24 mouse cellular contexts compared by ENCODE assay signal in genomic region chr2:60228470-60228869, GRCm38 (mm10). TPM values are rescaled to one million over a fixed set of nuclear protein-coding genes. Genes with fewer than 3 reads are reported as not detected.
DNase-seq lines count a peak whose midpoint lies in the region; ATAC-seq lines count a peak whose summit lies in the region.
"Had no signal": no experiment of that assay in that cellular context is flagged by ENCODE, and none has a peak within 500 bp of the region (broad histone marks: within the 10 kb centered on the region; RNA-seq: fewer than 3 reads in every experiment).

No protein-coding gene starts in this region.

- H3K27me3 ChIP-seq in heart, embryonic 12.5 days (replicated peaks): no peaks in the 10 kb centered on the region
- no peaks in the 10 kb centered on the region for H3K27me3 ChIP-seq in liver, embryonic 12.5 days (replicated peaks)
- H3K27me3 ChIP-seq in liver, embryonic 13.5 days: no peaks in the 10 kb centered on the region
- H3K27me3 ChIP-seq: CH12.LX; embryonic facial prominence, embryonic 12.5 days; forebrain, embryonic 13.5 days; forebrain, embryonic 15.5 days; Patski had no signal

- 0 out of 2 replicates have a peak, but pooled peaks cover 12% of the 10 kb centered on the region for H3K4me1 ChIP-seq in heart, embryonic 12.5 days (replicated peaks)
- peaks cover 22% of the 10 kb centered on the region for H3K4me1 ChIP-seq in liver, embryonic 12.5 days
- peaks cover 19% of the 10 kb centered on the region for H3K4me1 ChIP-seq in liver, embryonic 13.5 days (replicated peaks)
- H3K4me1 ChIP-seq: embryonic facial prominence, embryonic 10.5 days; embryonic facial prominence, embryonic 12.5 days; forebrain, embryonic 13.5 days; forebrain, embryonic 15.5 days had no signal

- no peak overlapping the region for H3K9ac ChIP-seq in heart, embryonic 12.5 days
- H3K9ac ChIP-seq in liver, embryonic 12.5 days: no peak overlapping the region
- no peak overlapping the region for H3K9ac ChIP-seq in liver, embryonic 13.5 days
- H3K9ac ChIP-seq: embryonic facial prominence, embryonic 12.5 days; forebrain, embryonic 13.5 days; forebrain, embryonic 15.5 days; forebrain, postnatal 0 days had no signal

- no peak for ATAC-seq in heart, embryonic 12.5 days (ENCODE audit: insufficient number of reproducible peaks, low FRiP score)
- peak; percentile 61; the same call in 1 of the 2 replicates for ATAC-seq in liver, embryonic 12.5 days
- ATAC-seq in liver, embryonic 13.5 days (ENCODE audit: low read depth): peak; percentile 43; the same call in 1 of the 2 replicates
- no peak; the same call in 1 of the 2 replicates for ATAC-seq in megakaryocyte-erythroid progenitor cell, adult 5-6 weeks (replicated peaks; ENCODE audit: low FRiP score, low TSS enrichment, poor library complexity, severe bottlenecking)
- ATAC-seq: activated CD4-positive, CD25-positive, alpha-beta regulatory T cell, adult 4 months; CD4-positive, CD25-positive, alpha-beta regulatory T cell, adult 4 months; forebrain, embryonic 13.5 days; forebrain, embryonic 15.5 days; forebrain, postnatal 0 days; Patski had no signal

- no peak overlapping the region for H3K27ac ChIP-seq in heart, embryonic 12.5 days (ENCODE audit: poor library complexity, severe bottlenecking)
- H3K27ac ChIP-seq in liver, embryonic 12.5 days: no peak overlapping the region; the same call in 1 of the 2 replicates
- no peak overlapping the region; the same call in 1 of the 2 replicates for H3K27ac ChIP-seq in liver, embryonic 13.5 days
- H3K27ac ChIP-seq: embryonic facial prominence, embryonic 10.5 days; embryonic facial prominence, embryonic 12.5 days; forebrain, embryonic 13.5 days; forebrain, embryonic 15.5 days had no signal

- peaks cover 24% of the 10 kb centered on the region for H3K36me3 ChIP-seq in heart, embryonic 12.5 days
- peaks cover 46% of the 10 kb centered on the region for H3K36me3 ChIP-seq in liver, embryonic 12.5 days
- H3K36me3 ChIP-seq in liver, embryonic 13.5 days: peaks cover 30% of the 10 kb centered on the region

- H3K4me2 ChIP-seq in heart, embryonic 12.5 days: no peak overlapping the region
- no peak overlapping the region for H3K4me2 ChIP-seq in liver, embryonic 12.5 days
- H3K4me2 ChIP-seq in liver, embryonic 13.5 days: no peak overlapping the region
- H3K4me2 ChIP-seq: embryonic facial prominence, embryonic 12.5 days; forebrain, embryonic 13.5 days; forebrain, embryonic 15.5 days had no signal

- DNase-seq in heart, adult 11 months: peak; percentile 19
- no peak for DNase-seq in liver
- DNase-seq in liver, embryonic 13.5 days: no peak
- DNase-seq: adrenal gland, adult 8-10 months; adrenal gland, postnatal 14 days; adrenal gland, postnatal 36 days; B cell, adult 2 months; cerebellum, adult 11-12 months; cerebellum, adult 2 months; cerebellum, adult 9-10 months; cerebellum, postnatal 10 days; cerebellum, postnatal 25 days; forebrain, postnatal 0 days had no signal

- WGBS in heart, embryonic 12.5 days: 89% methylated on average over 1 of the region's 1 CpGs
- 74% methylated on average over 1 of the region's 1 CpGs for WGBS in liver, embryonic 12.5 days (ENCODE audit: insufficient replicate concordance)
- 83% methylated on average over 1 of the region's 1 CpGs for WGBS in liver, embryonic 13.5 days (ENCODE audit: insufficient replicate concordance)

- H3K4me3 ChIP-seq in heart, embryonic 12.5 days: no peak overlapping the region
- H3K4me3 ChIP-seq in liver, embryonic 12.5 days: no peak overlapping the region
- no peak overlapping the region for H3K4me3 ChIP-seq in liver, embryonic 13.5 days (replicated peaks)
- H3K4me3 ChIP-seq: embryonic facial prominence, embryonic 10.5 days; embryonic facial prominence, embryonic 12.5 days; forebrain, embryonic 13.5 days; forebrain, embryonic 15.5 days had no signal

- H3K9me3 ChIP-seq in heart, embryonic 12.5 days (replicated peaks): no peaks in the 10 kb centered on the region
- no peaks in the 10 kb centered on the region for H3K9me3 ChIP-seq in liver, embryonic 12.5 days (replicated peaks)
- H3K9me3 ChIP-seq in liver, embryonic 13.5 days (replicated peaks): no peaks in the 10 kb centered on the region
- H3K9me3 ChIP-seq: embryonic facial prominence, embryonic 10.5 days; embryonic facial prominence, embryonic 12.5 days; forebrain, embryonic 13.5 days; forebrain, embryonic 15.5 days had no signal

RNA-seq across cellular contexts. Expression of gene March7, which starts 18.8 kb away (rescaled TPM):
- 71.1 and 76.6 TPM in 2 replicates for polyA plus RNA-seq in heart, embryonic 12.5 days (2016; fragmentation: Nextera tagmentation; extraction: Ambion mirVana)
- 32.7 and 32.9 TPM in 2 replicates for polyA plus RNA-seq in liver, embryonic 12.5 days (2016; fragmentation: Nextera tagmentation; extraction: Ambion mirVana)
- polyA plus RNA-seq in liver, embryonic 13.5 days (2015; fragmentation: Nextera tagmentation; extraction: Ambion mirVana): 23.4 and 24.9 TPM in 2 replicates
- total RNA-seq in megakaryocyte-erythroid progenitor cell, adult 5-6 weeks (2014; fragmentation: Nextera tagmentation): 68.0 and 79.2 TPM in 2 replicates
- 63.6 and 119 TPM in 2 replicates for total RNA-seq in megakaryocyte-erythroid progenitor cell, adult 5-6 weeks (2017)

RNA-seq across cellular contexts. Expression of gene Baz2b, which starts 18.8 kb away (rescaled TPM):
- polyA plus RNA-seq in heart, embryonic 12.5 days (2016; fragmentation: Nextera tagmentation; extraction: Ambion mirVana): 54.8 and 55.9 TPM in 2 replicates
- polyA plus RNA-seq in liver, embryonic 12.5 days (2016; fragmentation: Nextera tagmentation; extraction: Ambion mirVana): 22.1 and 22.2 TPM in 2 replicates
- 14.4 and 16.5 TPM in 2 replicates for polyA plus RNA-seq in liver, embryonic 13.5 days (2015; fragmentation: Nextera tagmentation; extraction: Ambion mirVana)
- total RNA-seq in megakaryocyte-erythroid progenitor cell, adult 5-6 weeks (2014; fragmentation: Nextera tagmentation): 69.1 and 82.5 TPM in 2 replicates
- 68.8 and 87.4 TPM in 2 replicates for total RNA-seq in megakaryocyte-erythroid progenitor cell, adult 5-6 weeks (2017)

RNA-seq across cellular contexts. Expression of gene Cd302, which starts 55.8 kb away (rescaled TPM):
- polyA plus RNA-seq in heart, embryonic 12.5 days (2016; fragmentation: Nextera tagmentation; extraction: Ambion mirVana): 23.3 and 23.9 TPM in 2 replicates
- polyA plus RNA-seq in liver, embryonic 12.5 days (2016; fragmentation: Nextera tagmentation; extraction: Ambion mirVana): 42.2 and 42.4 TPM in 2 replicates
- 55.3 and 63.3 TPM in 2 replicates for polyA plus RNA-seq in liver, embryonic 13.5 days (2015; fragmentation: Nextera tagmentation; extraction: Ambion mirVana)
- not detected in 2 replicates for total RNA-seq in megakaryocyte-erythroid progenitor cell, adult 5-6 weeks (2014; fragmentation: Nextera tagmentation)
- 1.1 TPM in 1 of 2 replicates, not detected in the other for total RNA-seq in megakaryocyte-erythroid progenitor cell, adult 5-6 weeks (2017)
- total RNA-seq: CH12.LX had no signal

Comparison
In these comparisons a context has a peak if more than half of its experiments do, and no peak if none do; other contexts are left out.
1. ATAC-seq: peak in liver, embryonic 12.5 days (single experiment) and liver, embryonic 13.5 days (single experiment); none in heart, embryonic 12.5 days (single experiment) and megakaryocyte-erythroid progenitor cell, adult 5-6 weeks (single experiment).